Mouse (Mus musculus) cerebellum, postnatal 36 days (tissue): ENCODE results near the gene 1110017D15Rik.

ENCODE experiments used
- DNase-seq, 2 experiments: peaks; one replicate each; pipeline ENCODE4 v3.0.0; 2021 to 2022; ENCODE audit warnings: mixed read lengths in 2 of 2

1110017D15Rik gene

GRCm38 (mm10) chr4:41507998-41508397 is 9.1 kb downstream of the 1110017D15Rik start:
- DNase-seq: no peak

DNA sequence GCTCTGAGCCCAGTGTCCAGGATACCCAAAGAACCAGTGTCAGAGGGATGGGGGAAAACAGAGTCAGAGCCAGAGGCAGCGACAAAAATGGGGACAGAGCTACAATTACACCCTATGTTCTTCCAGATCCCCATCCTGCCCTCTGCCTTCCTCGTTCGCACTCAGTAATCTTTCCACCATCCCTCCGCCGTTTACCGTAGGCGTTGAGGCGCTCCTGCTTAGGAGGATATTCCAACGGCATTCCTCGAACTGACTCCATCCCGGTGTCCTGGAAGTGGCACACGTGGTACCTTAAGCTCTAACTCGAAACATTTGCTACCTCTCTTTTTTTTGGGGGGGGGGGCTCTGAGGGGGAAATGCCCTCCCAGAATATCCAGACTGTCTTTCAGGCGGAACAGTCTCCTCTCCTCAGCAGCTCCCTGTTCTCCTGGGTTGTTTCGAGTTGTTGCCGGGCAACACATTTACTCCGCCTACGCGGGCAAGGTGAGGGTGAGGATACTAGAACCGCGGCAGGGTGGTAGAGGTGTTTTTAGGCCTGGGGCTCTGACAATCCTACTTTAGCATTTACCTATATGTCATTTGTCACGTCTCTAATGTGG is 9.7 kb downstream of the 1110017D15Rik start:
- DNase-seq: no peak

DNA sequence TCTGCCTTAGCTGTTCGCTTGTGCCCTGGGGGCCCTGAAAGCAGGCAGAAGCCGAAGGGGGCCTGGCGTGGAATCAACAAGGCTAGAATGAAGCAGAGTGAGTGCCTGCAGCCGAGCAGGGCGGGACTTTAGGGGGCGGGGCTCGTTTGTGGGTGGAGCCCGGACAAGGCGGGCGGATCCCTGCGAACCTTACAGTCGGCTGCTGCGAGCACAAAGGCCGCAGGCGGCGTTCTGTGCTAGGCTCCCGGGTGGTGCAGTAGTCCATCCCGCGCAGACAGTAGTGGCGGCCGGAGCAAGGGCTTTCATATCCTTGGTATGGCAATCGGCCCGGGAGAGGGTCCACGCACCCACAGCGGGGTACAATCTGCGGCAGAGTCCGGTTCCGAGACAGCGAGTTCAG is 10.2 kb downstream of the 1110017D15Rik start:
- peak; percentile 76 to 82 for DNase-seq

- DNase-seq: peak; percentile 59 to 64
These were observed 11.0 kb downstream of the 1110017D15Rik start for GRCm38 (mm10) chr4:41506156-41506555.

- DNase-seq: no peak
These were observed 12.0 kb downstream of the 1110017D15Rik start for GRCm38 (mm10) chr4:41505131-41505551.

- no peak for DNase-seq
These were observed 12.8 kb downstream of the 1110017D15Rik start for GRCm38 (mm10) chr4:41504325-41504724.

GRCm38 (mm10) chr4:41502986-41503412 is 14.1 kb downstream of the 1110017D15Rik start, which contains the start of gene AI464131:
TSS of gene AI464131 (minus strand) at chr4:41503076.
- DNase-seq: peak; percentile 92 to 97

GRCm38 (mm10) chr4:41502171-41502940 is 14.8 kb downstream of the 1110017D15Rik start:
- DNase-seq: no peak

DNA sequence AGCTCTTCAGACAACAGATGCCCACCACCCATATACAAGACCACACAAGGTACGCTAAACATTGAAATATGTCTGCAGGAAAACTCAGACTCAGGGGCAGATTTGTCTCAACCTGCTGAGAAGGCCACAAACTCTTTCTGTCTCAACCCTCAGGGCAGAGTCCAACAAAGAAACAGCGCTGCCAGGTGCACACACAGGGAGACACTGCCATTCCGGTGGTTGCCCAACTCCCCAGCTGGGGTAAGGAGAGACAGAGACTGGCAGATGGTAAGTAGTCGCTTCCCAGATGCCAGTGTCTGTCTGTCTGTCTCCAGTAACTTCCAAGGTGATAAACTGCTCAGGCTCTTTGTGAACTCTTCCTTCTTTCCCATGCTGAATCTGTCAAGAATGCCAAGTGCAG is 16.3 kb downstream of the 1110017D15Rik start:
- no peak for DNase-seq

GRCm38 (mm10) chr4:41499619-41500018 is 17.5 kb downstream of the 1110017D15Rik start:
- DNase-seq: no peak

GRCm38 (mm10) chr4:41498921-41499391 is 18.2 kb downstream of the 1110017D15Rik start:
- DNase-seq: no peak

GRCm38 (mm10) chr4:41497995-41498845 is 18.9 kb downstream of the 1110017D15Rik start:
- DNase-seq: no peak

DNA sequence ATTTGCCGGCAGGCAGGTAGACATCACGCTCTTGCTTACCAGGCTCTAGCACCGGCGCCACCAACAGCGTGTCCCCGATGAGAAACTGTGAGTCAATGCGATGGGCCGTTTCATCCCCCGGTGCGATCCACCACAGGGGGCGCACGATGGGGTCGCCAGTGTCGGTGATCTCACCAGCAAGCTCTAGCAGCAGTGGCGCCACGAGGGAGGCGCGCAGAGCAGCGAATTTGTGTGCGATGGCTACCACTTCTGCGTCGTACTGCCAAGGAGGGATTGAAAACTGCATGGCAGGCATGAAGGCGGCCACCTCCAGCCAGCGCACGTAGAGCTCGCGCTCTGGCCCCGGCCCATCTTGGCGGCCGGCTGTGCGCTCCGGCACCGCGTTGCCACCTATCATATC is 19.6 kb downstream of the 1110017D15Rik start:
- DNase-seq: no peak

DNA sequence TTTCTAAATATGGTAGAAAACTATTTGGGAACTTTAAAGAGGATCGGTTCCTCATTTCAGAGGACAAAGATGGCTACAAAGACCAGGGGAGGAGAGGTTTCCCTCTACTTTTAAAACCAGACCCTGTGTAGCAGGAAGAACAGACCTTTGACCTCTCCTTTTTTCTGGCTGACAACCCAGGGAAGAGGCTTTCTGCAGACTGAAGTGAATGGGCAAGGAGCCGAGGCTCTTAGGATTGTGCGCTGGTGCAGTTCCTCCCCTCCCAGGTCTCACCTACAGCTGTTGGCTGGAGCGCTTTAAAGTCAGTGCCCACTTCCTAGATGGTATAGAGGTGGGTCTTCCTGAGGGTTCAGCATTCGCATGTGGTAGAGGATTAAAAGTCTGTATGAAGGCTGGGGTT is 20.1 kb downstream of the 1110017D15Rik start:
- no peak for DNase-seq

DNA sequence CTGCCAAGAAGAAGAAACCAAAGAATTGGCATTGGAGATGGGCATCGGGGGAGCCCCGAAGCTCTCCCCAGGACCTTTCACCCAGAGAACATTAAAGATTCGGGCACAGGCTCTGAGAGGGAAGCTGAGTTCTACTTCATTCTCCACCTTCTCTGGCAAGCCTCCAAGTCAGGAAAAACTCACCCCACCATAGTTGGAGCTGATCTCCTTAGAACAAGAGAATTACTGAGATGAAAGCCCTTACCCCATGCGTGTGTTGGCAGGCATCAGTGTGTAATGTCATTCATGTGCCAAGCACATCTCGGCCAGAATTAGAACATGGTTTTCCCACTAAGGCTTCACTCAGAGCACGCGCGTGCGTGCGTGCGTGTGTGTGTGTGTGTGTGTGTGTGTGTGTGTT is 21.3 kb downstream of the 1110017D15Rik start:
- no peak for DNase-seq

DNA sequence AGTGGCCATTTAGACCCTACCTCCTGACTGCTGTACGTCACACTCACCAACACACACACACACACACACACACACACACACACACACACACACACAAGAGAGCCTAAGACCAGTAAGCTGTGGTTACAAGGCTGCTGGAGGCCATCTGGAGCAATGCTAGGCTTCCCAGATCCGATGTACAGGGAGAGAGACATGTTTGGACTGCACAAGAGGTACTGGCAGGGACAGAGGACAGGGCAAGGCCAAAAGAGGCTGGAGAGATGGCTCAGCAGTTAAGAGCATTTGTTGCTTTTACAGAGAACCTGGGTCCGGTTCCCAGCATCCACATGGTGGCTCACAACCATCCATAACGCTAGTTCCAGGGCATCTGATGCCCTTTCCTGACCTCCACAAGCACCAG is 22.1 kb downstream of the 1110017D15Rik start:
- DNase-seq: no peak

- DNase-seq: no peak
These were observed 22.8 kb downstream of the 1110017D15Rik start for GRCm38 (mm10) chr4:41494378-41494777.

DNA sequence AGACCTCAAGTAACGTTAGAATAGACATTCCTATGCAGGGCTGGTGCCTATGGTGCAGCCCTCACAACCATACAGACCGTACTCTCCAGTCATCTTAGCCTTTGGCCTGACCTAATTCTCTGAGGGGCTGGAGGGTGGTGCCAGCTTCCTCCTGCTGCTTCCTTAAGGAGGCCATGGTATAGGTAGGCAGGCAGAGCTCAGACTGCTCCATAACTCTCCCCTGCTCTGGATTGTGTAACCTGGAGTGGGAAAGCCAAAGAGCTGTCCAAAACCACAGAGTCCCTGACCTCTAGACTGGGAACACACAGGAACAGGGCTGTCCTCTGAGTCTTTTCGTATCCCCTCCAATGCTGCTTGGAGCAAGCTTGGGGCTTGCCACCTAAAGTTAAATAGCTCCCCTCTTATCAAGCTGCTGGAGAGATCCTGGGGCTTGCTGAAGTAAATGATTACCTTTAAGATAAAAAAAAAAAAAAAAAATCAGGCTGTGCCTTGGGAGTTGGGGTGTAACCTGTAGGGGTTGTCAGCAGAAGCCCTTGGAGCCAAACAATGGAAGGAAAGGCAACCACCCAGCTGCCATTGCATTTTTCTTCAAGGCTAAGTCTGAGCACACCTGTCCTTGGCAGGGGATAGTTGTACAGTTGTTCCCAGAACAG is 23.5 kb downstream of the 1110017D15Rik start:
- no peak for DNase-seq

GRCm38 (mm10) chr4:41492951-41493350 is 24.2 kb downstream of the 1110017D15Rik start:
- DNase-seq: no peak

DNA sequence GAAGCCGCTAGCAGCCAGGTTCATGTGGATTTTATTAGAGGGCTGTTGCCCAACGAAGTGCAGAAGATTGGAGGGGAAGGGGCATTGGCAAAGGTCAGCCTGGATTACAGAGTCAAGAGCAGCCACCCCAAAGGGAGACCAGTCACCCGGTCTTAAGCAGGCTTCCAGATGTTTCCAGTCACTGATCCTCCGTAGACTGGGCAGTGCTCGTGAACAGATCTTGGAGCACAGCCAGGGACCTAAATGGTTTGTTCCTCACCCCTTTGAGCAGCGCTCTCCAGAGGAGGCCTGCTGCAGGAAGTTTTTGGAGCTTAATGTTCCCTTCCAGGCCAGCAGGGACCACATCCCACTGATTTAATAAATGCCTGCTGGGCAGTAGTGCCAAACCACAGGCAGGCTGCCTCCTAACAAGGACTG is 35.5 kb downstream of the 1110017D15Rik start:
- DNase-seq: no peak

DNA sequence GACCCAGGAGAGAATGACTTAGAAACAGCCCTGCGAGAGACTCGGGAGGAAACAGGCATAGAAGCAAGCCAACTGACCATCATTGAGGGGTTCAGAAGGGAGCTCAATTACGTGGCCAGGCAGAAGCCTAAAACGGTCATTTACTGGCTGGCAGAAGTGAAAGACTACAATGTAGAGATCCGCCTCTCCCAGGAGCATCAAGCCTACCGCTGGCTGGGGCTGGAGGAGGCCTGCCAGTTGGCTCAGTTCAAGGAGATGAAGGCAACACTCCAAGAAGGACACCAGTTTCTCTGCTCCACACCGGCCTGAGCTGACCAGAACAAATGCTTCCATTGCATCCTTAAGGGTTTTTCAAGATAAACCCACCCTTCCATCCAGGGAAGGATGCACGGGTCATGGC is 36.9 kb downstream of the 1110017D15Rik start:
- DNase-seq: peak in 1 of 2 experiments; percentile 21

DNA sequence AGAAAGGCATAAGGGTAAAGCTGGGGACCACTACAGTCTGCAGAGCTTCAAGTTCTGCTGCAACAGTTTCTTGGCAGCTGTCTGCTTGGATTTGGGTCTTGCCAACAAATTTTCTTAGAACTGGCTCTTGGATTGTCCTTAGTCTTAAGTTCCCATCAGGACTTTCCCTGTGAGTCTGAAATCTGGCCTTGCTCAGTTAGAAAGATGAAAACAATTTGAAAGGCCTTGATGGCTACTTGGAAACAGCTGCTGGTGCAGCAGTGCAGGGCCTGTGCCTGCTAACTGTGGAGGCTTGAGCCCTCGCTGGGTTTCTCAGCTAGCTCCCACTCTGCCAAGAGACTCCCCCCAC is 37.7 kb downstream of the 1110017D15Rik start:
- DNase-seq: no peak
